ENCODE assay signal across 8 mouse cellular contexts in the genomic region with DNA sequence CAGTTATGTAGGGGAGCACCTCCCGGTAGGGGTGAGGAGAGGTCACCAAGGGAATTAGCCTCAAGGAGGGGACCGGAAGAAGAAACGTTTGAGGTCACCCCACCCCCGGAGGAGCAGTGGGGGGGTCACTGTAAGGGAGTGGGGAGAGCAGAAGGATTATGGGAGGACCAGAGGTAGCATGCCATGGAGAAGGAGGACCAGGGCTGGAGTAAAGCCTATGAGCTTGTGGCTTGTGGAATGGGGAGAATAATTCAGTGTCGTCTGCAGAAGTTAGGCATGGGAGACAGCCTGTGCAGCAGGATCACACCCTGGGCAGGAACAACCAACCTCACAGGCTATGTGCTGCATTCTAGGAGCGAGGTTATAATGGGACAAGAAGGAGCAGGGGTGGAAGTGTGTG. TPM values are rescaled to one million over a fixed set of nuclear protein-coding genes. Genes with fewer than 3 reads are reported as not detected.
DNase-seq lines count a peak whose midpoint lies in the region; ATAC-seq and TF ChIP-seq lines count a peak whose summit lies in the region.

No protein-coding gene starts in this region.

- no peaks in the 10 kb centered on the region for H3K9me3 ChIP-seq in embryonic facial prominence, embryonic 10.5 days
- H3K9me3 ChIP-seq in intestine, embryonic 15.5 days: no peaks in the 10 kb centered on the region
- H3K9me3 ChIP-seq in neural tube, embryonic 13.5 days: no peaks in the 10 kb centered on the region

- H3K36me3 ChIP-seq in embryonic facial prominence, embryonic 10.5 days (replicated peaks): no peaks in the 10 kb centered on the region
- H3K36me3 ChIP-seq in intestine, embryonic 15.5 days: no peaks in the 10 kb centered on the region
- no peaks in the 10 kb centered on the region for H3K36me3 ChIP-seq in neural tube, embryonic 13.5 days

- TF ChIP-seq CTCF in layer of hippocampus, adult 2 months (conservative IDR thresholded peaks at IDR 0.05): no peak

- peak overlapping the region; percentile 80 for H3K4me3 ChIP-seq in layer of hippocampus, adult 2 months
- peak overlapping the region; percentile 77 for H3K4me3 ChIP-seq in embryonic facial prominence, embryonic 10.5 days
- H3K4me3 ChIP-seq in intestine, embryonic 15.5 days (replicated peaks): peak overlapping the region; percentile 56
- peak overlapping the region; percentile 56 for H3K4me3 ChIP-seq in neural tube, embryonic 13.5 days

- ATAC-seq in intestine, embryonic 15.5 days: peak; percentile 49; the same call in 1 of the 2 replicates
- ATAC-seq in neural tube, embryonic 13.5 days (ENCODE audit: low read depth): peak; percentile 38; the same call in 1 of the 2 replicates

- peak overlapping the region; percentile 99 for H3K4me2 ChIP-seq in intestine, embryonic 15.5 days (replicated peaks)
- peak overlapping the region; percentile 89 for H3K4me2 ChIP-seq in neural tube, embryonic 13.5 days

- peak overlapping the region; percentile 62 for H3K9ac ChIP-seq in intestine, embryonic 15.5 days
- H3K9ac ChIP-seq in neural tube, embryonic 13.5 days: peak overlapping the region; percentile 84

- H3K27me3 ChIP-seq in embryonic facial prominence, embryonic 10.5 days (replicated peaks; ENCODE audit: low read depth, poor library complexity, severe bottlenecking): peaks cover 27% of the 10 kb centered on the region
- no peaks in the 10 kb centered on the region for H3K27me3 ChIP-seq in intestine, embryonic 15.5 days (replicated peaks)
- no peaks in the 10 kb centered on the region for H3K27me3 ChIP-seq in neural tube, embryonic 13.5 days

- intact Hi-C loops in left cerebral cortex, postnatal 10 days (cut with DNase I): no loop called here

- H3K27ac ChIP-seq in layer of hippocampus, adult 2 months: peak overlapping the region; percentile 98
- H3K27ac ChIP-seq in embryonic facial prominence, embryonic 10.5 days (replicated peaks): peak overlapping the region; percentile 81
- peak overlapping the region; percentile 73 for H3K27ac ChIP-seq in intestine, embryonic 15.5 days
- H3K27ac ChIP-seq in neural tube, embryonic 13.5 days (replicated peaks): peak overlapping the region; percentile 61

- 12% methylated on average over 6 of the region's 6 CpGs for WGBS in embryonic facial prominence, embryonic 10.5 days
- WGBS in intestine, embryonic 15.5 days: 10% methylated on average over 6 of the region's 6 CpGs
- 10% methylated on average over 6 of the region's 6 CpGs for WGBS in neural tube, embryonic 13.5 days

- peaks cover 27% of the 10 kb centered on the region for H3K4me1 ChIP-seq in embryonic facial prominence, embryonic 10.5 days
- peaks cover 30% of the 10 kb centered on the region for H3K4me1 ChIP-seq in intestine, embryonic 15.5 days (replicated peaks)
- peaks cover 38% of the 10 kb centered on the region for H3K4me1 ChIP-seq in neural tube, embryonic 13.5 days (replicated peaks)

- DNase-seq in layer of hippocampus, adult 2 months (ENCODE audit: low spot score in 2 of 2): no peak
- DNase-seq in layer of hippocampus, adult 9-11 months: no peak
- DNase-seq in embryonic facial prominence, embryonic 10.5 days (ENCODE audit: low spot score): no peak
- no peak for DNase-seq in left cerebral cortex, postnatal 10 days (ENCODE audit: extremely low spot score in 1 of 2, low spot score in 2 of 2)
- DNase-seq in urinary bladder, postnatal 25 days (ENCODE audit: low spot score): no peak
- DNase-seq in kidney, postnatal 25 days: no peak

RNA-seq across cellular contexts. Expression of a gene that starts 0.7 kb away (rescaled TPM):
- 10 to 100 TPM; 60.2 to 64.7 TPM for total RNA-seq in layer of hippocampus, adult 2 months (2021)
- polyA plus RNA-seq in embryonic facial prominence, embryonic 10.5 days (2016; fragmentation: Nextera tagmentation; extraction: Ambion mirVana): 1.2 and 2.1 TPM in 2 replicates
- 11.5 TPM in 2 replicates for polyA plus RNA-seq in intestine, embryonic 15.5 days (2015; fragmentation: Nextera tagmentation; extraction: Ambion mirVana)
- polyA plus RNA-seq in neural tube, embryonic 13.5 days (2015; fragmentation: Nextera tagmentation; extraction: Ambion mirVana): 19.5 and 23.3 TPM in 2 replicates
- total RNA-seq in left cerebral cortex, postnatal 10 days (2021): 10 to 100 TPM; 44.2 to 51.7 TPM

RNA-seq across cellular contexts. Expression of a gene that starts 13.6 kb away (rescaled TPM):
- under 1 TPM; 0.56 to 0.67 TPM for total RNA-seq in layer of hippocampus, adult 2 months (2021)
- polyA plus RNA-seq in embryonic facial prominence, embryonic 10.5 days (2016; fragmentation: Nextera tagmentation; extraction: Ambion mirVana): 28.2 and 28.6 TPM in 2 replicates
- 16.0 and 18.0 TPM in 2 replicates for polyA plus RNA-seq in intestine, embryonic 15.5 days (2015; fragmentation: Nextera tagmentation; extraction: Ambion mirVana)
- 2.3 TPM in 2 replicates for polyA plus RNA-seq in neural tube, embryonic 13.5 days (2015; fragmentation: Nextera tagmentation; extraction: Ambion mirVana)
- total RNA-seq in left cerebral cortex, postnatal 10 days (2021): 1 to 10 TPM in 1 of 2 experiments, under 1 TPM in 1; 0.88 to 1.0 TPM

RNA-seq across cellular contexts. Expression of a gene that starts 29.1 kb away (rescaled TPM):
- total RNA-seq in layer of hippocampus, adult 2 months (2021): 100 to 1,000 TPM; 362 to 369 TPM
- polyA plus RNA-seq in embryonic facial prominence, embryonic 10.5 days (2016; fragmentation: Nextera tagmentation; extraction: Ambion mirVana): 2,394 and 2,556 TPM in 2 replicates
- polyA plus RNA-seq in intestine, embryonic 15.5 days (2015; fragmentation: Nextera tagmentation; extraction: Ambion mirVana): 1,243 and 1,415 TPM in 2 replicates
- polyA plus RNA-seq in neural tube, embryonic 13.5 days (2015; fragmentation: Nextera tagmentation; extraction: Ambion mirVana): 6,082 and 6,118 TPM in 2 replicates
- 1,000 to 10,000 TPM; 1,910 to 2,141 TPM for total RNA-seq in left cerebral cortex, postnatal 10 days (2021)

RNA-seq across cellular contexts. Expression of a gene that starts 38.0 kb away (rescaled TPM):
- 10 to 100 TPM; 69.3 to 72.5 TPM for total RNA-seq in layer of hippocampus, adult 2 months (2021)
- 107 and 114 TPM in 2 replicates for polyA plus RNA-seq in embryonic facial prominence, embryonic 10.5 days (2016; fragmentation: Nextera tagmentation; extraction: Ambion mirVana)
- polyA plus RNA-seq in intestine, embryonic 15.5 days (2015; fragmentation: Nextera tagmentation; extraction: Ambion mirVana): 88.3 and 96.4 TPM in 2 replicates
- polyA plus RNA-seq in neural tube, embryonic 13.5 days (2015; fragmentation: Nextera tagmentation; extraction: Ambion mirVana): 165 and 172 TPM in 2 replicates
- total RNA-seq in left cerebral cortex, postnatal 10 days (2021): 10 to 100 TPM; 82.8 to 84.5 TPM

RNA-seq across cellular contexts. Expression of a gene that starts 54.7 kb away (rescaled TPM):
- 10 to 100 TPM; 17.3 to 19.7 TPM for total RNA-seq in layer of hippocampus, adult 2 months (2021)
- polyA plus RNA-seq in embryonic facial prominence, embryonic 10.5 days (2016; fragmentation: Nextera tagmentation; extraction: Ambion mirVana): 9.5 and 9.7 TPM in 2 replicates
- polyA plus RNA-seq in intestine, embryonic 15.5 days (2015; fragmentation: Nextera tagmentation; extraction: Ambion mirVana): 15.3 and 25.1 TPM in 2 replicates
- 11.3 and 17.1 TPM in 2 replicates for polyA plus RNA-seq in neural tube, embryonic 13.5 days (2015; fragmentation: Nextera tagmentation; extraction: Ambion mirVana)
- total RNA-seq in left cerebral cortex, postnatal 10 days (2021): 10 to 100 TPM; 17.6 to 19.7 TPM
